Mouse (Mus musculus): ENCODE measurements around the gene Ankrd9.

GRCm38 (mm10) chr12:110978607-110979406, at the start of gene Ankrd9:
- TF ChIP-seq GATA1 (IDR thresholded peaks at IDR 0.05; ENCODE audit: borderline replicate concordance, low read length): no peak
- no peak for TF ChIP-seq FLI1 (IDR thresholded peaks at IDR 0.05; ENCODE audit: low read length)

Measured in megakaryocyte, embryonic 14.5 days (primary cell).